Mouse (Mus musculus) neural tube, embryonic 11.5 days (tissue): ENCODE data around the gene Map4k3. TPM values are rescaled to one million over a fixed set of nuclear protein-coding genes. Genes with fewer than 3 reads are reported as not detected.

Source experiments
- ATAC-seq: fragments of 200-750 bp; cut with Nextera tagmentation; 2 replicates; pipeline ENCODE4 v1.8.0; 2017; ENCODE audit warnings: moderate number of reproducible peaks, mild to moderate bottlenecking, moderate TSS enrichment, moderate library complexity; ENCODE audit not compliant: insufficient read depth, low FRiP score, low TSS enrichment
- DNase-seq: peaks from one replicate; pipeline ENCODE4 v3.0.0-alpha.2; 2015; ENCODE audit warnings: low spot score
- H3K27ac ChIP-seq: fragments of 300-500 bp; sonication (generic); 2 replicates; pipeline ENCODE4 v1.5.1; 2014; ENCODE audit warnings: low read depth, mild to moderate bottlenecking, low read length
- H3K27me3 ChIP-seq: fragments of 300-500 bp; sonication (generic); 2 replicates; pipeline ENCODE4 v1.6.1; 2014; ENCODE audit warnings: mild to moderate bottlenecking, low read length, mixed read lengths; ENCODE audit not compliant: control insufficient read depth, insufficient read depth
- H3K36me3 ChIP-seq: fragments of 300-500 bp; sonication (generic); 2 replicates; pipeline ENCODE4 v1.6.1; 2014; ENCODE audit warnings: mild to moderate bottlenecking, low read length, moderate library complexity, mixed read lengths; ENCODE audit not compliant: control insufficient read depth, insufficient read depth
- H3K4me1 ChIP-seq: fragments of 300-500 bp; sonication (generic); 2 replicates; pipeline ENCODE4 v1.6.1; 2014; ENCODE audit warnings: low read length, mixed read lengths; ENCODE audit not compliant: control insufficient read depth, insufficient read depth
- H3K4me2 ChIP-seq: fragments of 300-500 bp; sonication (generic); 2 replicates; pipeline ENCODE4 v1.6.1; 2014; ENCODE audit warnings: low read depth, mild to moderate bottlenecking, moderate library complexity
- H3K4me3 ChIP-seq: fragments of 300-500 bp; sonication (generic); 2 replicates; pipeline ENCODE4 v1.5.1; 2014; ENCODE audit warnings: low read depth, low read length
- H3K9ac ChIP-seq: fragments of 300-500 bp; sonication (generic); 2 replicates; pipeline ENCODE4 v1.6.1; 2014; ENCODE audit warnings: mild to moderate bottlenecking, low read length
- H3K9me3 ChIP-seq: fragments of 300-500 bp; sonication (generic); 2 replicates; pipeline ENCODE4 v1.6.1; 2016; ENCODE audit warnings: low read length; ENCODE audit not compliant: control insufficient read depth
- WGBS: fragments of 180-500 bp; shearing (Covaris S2); extraction: QIAGEN DNeasy Blood & Tissue Kit; methylation state at CpG from one replicate; pipeline ENCODE4 v1.1.7; 2014; 5-methylcytosine and 5-hydroxymethylcytosine counted together
- polyA plus RNA-seq: library from polyadenylated mRNA; unstranded; fragments of >200 nt; fragmentation: Nextera tagmentation; extraction: Ambion mirVana; gene quantifications from 2 replicates; pipeline ENCODE4 v1.2.1, GENCODE M21; 2014

Gene Map4k3
- polyA plus RNA-seq, 1 experiment from 2014 or later: 31.8 TPM

- WGBS: 83% methylated on average over 8 of the region's 8 CpGs
- Histone ChIP-seq H3K4me2 (no peak overlapping the region), H3K9me3 (no peaks in the 10 kb centered on the region), H3K4me1 (no peaks in the 10 kb centered on the region), H3K36me3 (peaks cover 2% of the 10 kb centered on the region; the same call in 1 of the 2 replicates), H3K4me3 (no peak overlapping the region), H3K9ac (no peak overlapping the region), H3K27ac (no peak overlapping the region), H3K27me3 (no peaks in the 10 kb centered on the region)
- no peak for ATAC-seq
- DNase-seq: no peak
Measured at GRCm38 (mm10) chr17:80638121-80638520, 90.2 kb downstream of the Map4k3 start.

GRCm38 (mm10) chr17:80635794-80636193, 92.5 kb downstream of the Map4k3 start:
- H3K4me3 ChIP-seq: no peak overlapping the region
- WGBS: 71% methylated on average over 1 of the region's 1 CpGs
- no peak overlapping the region for H3K4me2 ChIP-seq
- no peaks in the 10 kb centered on the region for H3K4me1 ChIP-seq
- H3K9ac ChIP-seq: no peak overlapping the region
- DNase-seq (no peak), ATAC-seq (no peak)
- H3K9me3 ChIP-seq: no peaks in the 10 kb centered on the region
- H3K36me3 ChIP-seq: peaks cover 5% of the 10 kb centered on the region
- no peaks in the 10 kb centered on the region for H3K27me3 ChIP-seq
- no peak overlapping the region for H3K27ac ChIP-seq

- peaks cover 5% of the 10 kb centered on the region for H3K36me3 ChIP-seq
- no peak overlapping the region for H3K9ac ChIP-seq
- H3K4me2 ChIP-seq: no peak overlapping the region
- ATAC-seq (no peak), DNase-seq (no peak)
- 90% methylated on average over 5 of the region's 5 CpGs for WGBS
- H3K27ac ChIP-seq: no peak overlapping the region
- H3K27me3 ChIP-seq: no peaks in the 10 kb centered on the region
- no peak overlapping the region for H3K4me3 ChIP-seq
- no peaks in the 10 kb centered on the region for H3K9me3 ChIP-seq
- H3K4me1 ChIP-seq: no peaks in the 10 kb centered on the region
Measured at GRCm38 (mm10) chr17:80632846-80633245, 95.4 kb downstream of the Map4k3 start.

- DNase-seq (no peak), ATAC-seq (no peak)
- no peak overlapping the region for H3K9ac ChIP-seq
- H3K4me1 ChIP-seq: no peaks in the 10 kb centered on the region
- H3K27me3 ChIP-seq: no peaks in the 10 kb centered on the region
- peaks cover 5% of the 10 kb centered on the region for H3K36me3 ChIP-seq
- WGBS: 95% methylated on average over 4 of the region's 4 CpGs
- H3K27ac ChIP-seq: no peak overlapping the region
- H3K4me3 ChIP-seq: no peak overlapping the region
- no peak overlapping the region for H3K4me2 ChIP-seq
- no peaks in the 10 kb centered on the region for H3K9me3 ChIP-seq
Measured at GRCm38 (mm10) chr17:80632354-80632753, 95.9 kb downstream of the Map4k3 start.

- no peaks in the 10 kb centered on the region for H3K27me3 ChIP-seq
- H3K4me3 ChIP-seq: no peak overlapping the region
- WGBS: 94% methylated on average over 3 of the region's 3 CpGs
- H3K9ac ChIP-seq: no peak overlapping the region
- no peak overlapping the region for H3K4me2 ChIP-seq
- H3K36me3 ChIP-seq: peaks cover 5% of the 10 kb centered on the region
- no peaks in the 10 kb centered on the region for H3K9me3 ChIP-seq
- H3K27ac ChIP-seq: no peak overlapping the region
- no peaks in the 10 kb centered on the region for H3K4me1 ChIP-seq
- no peak for ATAC-seq
- no peak for DNase-seq
Measured at GRCm38 (mm10) chr17:80631028-80631427, 97.3 kb downstream of the Map4k3 start.

GRCm38 (mm10) chr17:80624979-80625378, 103.3 kb downstream of the Map4k3 start:
- ATAC-seq: no peak
- no peak overlapping the region for H3K4me3 ChIP-seq
- no peaks in the 10 kb centered on the region; the same call in 1 of the 2 replicates for H3K36me3 ChIP-seq
- H3K27ac ChIP-seq: no peak overlapping the region
- H3K9me3 ChIP-seq: no peaks in the 10 kb centered on the region
- no peak overlapping the region for H3K4me2 ChIP-seq
- DNase-seq: no peak
- H3K27me3 ChIP-seq: no peaks in the 10 kb centered on the region
- H3K9ac ChIP-seq: no peak overlapping the region
- H3K4me1 ChIP-seq: no peaks in the 10 kb centered on the region

GRCm38 (mm10) chr17:80621691-80622090, 106.6 kb downstream of the Map4k3 start:
- H3K4me1 ChIP-seq: no peaks in the 10 kb centered on the region
- WGBS: 91% methylated on average over 4 of the region's 4 CpGs

GRCm38 (mm10) chr17:80620786-80621423, 107.4 kb downstream of the Map4k3 start:
- H3K27ac ChIP-seq: no peak overlapping the region
- no peaks in the 10 kb centered on the region; the same call in 1 of the 2 replicates for H3K36me3 ChIP-seq
- H3K4me2 ChIP-seq: no peak overlapping the region
- no peaks in the 10 kb centered on the region for H3K27me3 ChIP-seq
- H3K4me1 ChIP-seq: no peaks in the 10 kb centered on the region
- no peak overlapping the region for H3K4me3 ChIP-seq
- 77% methylated on average over 5 of the region's 5 CpGs for WGBS
- DNase-seq (peak; percentile 63), ATAC-seq (peak; percentile 74)
- no peak overlapping the region for H3K9ac ChIP-seq
- H3K9me3 ChIP-seq: no peaks in the 10 kb centered on the region

More at GRCm38 (mm10) chr17:80621691-80622090, 106.6 kb downstream of the Map4k3 start:
- no peak overlapping the region for H3K4me3 ChIP-seq
- no peak overlapping the region for H3K4me2 ChIP-seq
- DNase-seq (no peak), ATAC-seq (no peak)
- no peak overlapping the region for H3K27ac ChIP-seq
- H3K36me3 ChIP-seq: no peaks in the 10 kb centered on the region; the same call in 1 of the 2 replicates
- H3K9me3 ChIP-seq: no peaks in the 10 kb centered on the region
- H3K27me3 ChIP-seq: no peaks in the 10 kb centered on the region
- no peak overlapping the region for H3K9ac ChIP-seq

GRCm38 (mm10) chr17:80619556-80619955, 108.7 kb downstream of the Map4k3 start:
- ATAC-seq: no peak

More at GRCm38 (mm10) chr17:80619556-80619955, 108.7 kb downstream of the Map4k3 start:
- no peak for DNase-seq
- Histone ChIP-seq H3K27me3 (no peaks in the 10 kb centered on the region), H3K4me1 (no peaks in the 10 kb centered on the region), H3K4me3 (no peak overlapping the region), H3K9me3 (no peaks in the 10 kb centered on the region), H3K4me2 (no peak overlapping the region), H3K36me3 (peaks cover 3% of the 10 kb centered on the region), H3K9ac (no peak overlapping the region), H3K27ac (no peak overlapping the region)
- WGBS: 88% methylated on average over 13 of the region's 13 CpGs
